Mouse (Mus musculus): ENCODE measurements at regions not wholly inside any gene's neighbourhood (a gene's known extent, or its start where the extent isn't known, plus 50 kb on each side); places are given as distances from the start of the nearest gene placed in this dataset.

- no peak for TF ChIP-seq POLR2A (IDR thresholded peaks at IDR 0.05; ENCODE audit: borderline replicate concordance, control insufficient read depth, low read depth, low read length)
- TF ChIP-seq CTCF (IDR thresholded peaks at IDR 0.05; ENCODE audit: control insufficient read depth, insufficient read depth, low read length): no peak
Observed at GRCm38 (mm10) chr9:116415021-116415420, 239.9 kb upstream of the Tgfbr2 start.
